Mouse (Mus musculus) liver, embryonic 12.5 days (tissue): Measurements from ENCODE around the gene Clip4. TPM values are rescaled to one million over a fixed set of nuclear protein-coding genes. Genes with fewer than 3 reads are reported as not detected.

Experiments
- ATAC-seq: fragments of 200-750 bp; cut with Nextera tagmentation; 2 replicates; pipeline ENCODE4 v1.8.0; 2017; ENCODE audit warnings: moderate number of reproducible peaks, mild to moderate bottlenecking, moderate library complexity
- H3K27ac ChIP-seq: fragments of 300-500 bp; sonication (generic); 2 replicates; pipeline ENCODE4 v1.5.1; 2016; ENCODE audit warnings: mild to moderate bottlenecking
- H3K27me3 ChIP-seq: fragments of 300-500 bp; sonication (generic); replicated peaks from 2 replicates; pipeline ENCODE4 v1.6.1; 2016; ENCODE audit warnings: mild to moderate bottlenecking, moderate library complexity
- H3K36me3 ChIP-seq: fragments of 300-500 bp; sonication (generic); 2 replicates; pipeline ENCODE4 v1.6.1; 2016; ENCODE audit warnings: mild to moderate bottlenecking, moderate library complexity
- H3K4me1 ChIP-seq: fragments of 300-500 bp; sonication (generic); 2 replicates; pipeline ENCODE4 v1.6.1; 2016
- H3K4me2 ChIP-seq: fragments of 300-500 bp; sonication (generic); 2 replicates; pipeline ENCODE4 v1.6.1; 2016; ENCODE audit warnings: mild to moderate bottlenecking, moderate library complexity
- H3K4me3 ChIP-seq: fragments of 300-500 bp; sonication (generic); 2 replicates; pipeline ENCODE4 v1.5.1; 2016; ENCODE audit warnings: mild to moderate bottlenecking, moderate library complexity
- H3K9ac ChIP-seq: fragments of 300-500 bp; sonication (generic); 2 replicates; pipeline ENCODE4 v1.6.1; 2016; ENCODE audit warnings: mild to moderate bottlenecking, moderate library complexity
- H3K9me3 ChIP-seq: fragments of 300-500 bp; sonication (generic); replicated peaks from 2 replicates; pipeline ENCODE4 v1.6.1; 2016; ENCODE audit warnings: mild to moderate bottlenecking, moderate library complexity
- WGBS: fragments of 180-500 bp; shearing (Covaris S2); methylation state at CpG from one replicate; pipeline ENCODE4 v1.1.7; 2016; ENCODE audit not compliant: insufficient replicate concordance; 5-methylcytosine and 5-hydroxymethylcytosine counted together
- polyA plus RNA-seq: library from polyadenylated mRNA; unstranded; fragments of >200 nt; fragmentation: Nextera tagmentation; extraction: Ambion mirVana; gene quantifications from 2 replicates; pipeline ENCODE4 v1.2.1, GENCODE M21; 2016

Gene Clip4
- polyA plus RNA-seq, 1 experiment from 2014 or later, result 0.35 TPM

DNA sequence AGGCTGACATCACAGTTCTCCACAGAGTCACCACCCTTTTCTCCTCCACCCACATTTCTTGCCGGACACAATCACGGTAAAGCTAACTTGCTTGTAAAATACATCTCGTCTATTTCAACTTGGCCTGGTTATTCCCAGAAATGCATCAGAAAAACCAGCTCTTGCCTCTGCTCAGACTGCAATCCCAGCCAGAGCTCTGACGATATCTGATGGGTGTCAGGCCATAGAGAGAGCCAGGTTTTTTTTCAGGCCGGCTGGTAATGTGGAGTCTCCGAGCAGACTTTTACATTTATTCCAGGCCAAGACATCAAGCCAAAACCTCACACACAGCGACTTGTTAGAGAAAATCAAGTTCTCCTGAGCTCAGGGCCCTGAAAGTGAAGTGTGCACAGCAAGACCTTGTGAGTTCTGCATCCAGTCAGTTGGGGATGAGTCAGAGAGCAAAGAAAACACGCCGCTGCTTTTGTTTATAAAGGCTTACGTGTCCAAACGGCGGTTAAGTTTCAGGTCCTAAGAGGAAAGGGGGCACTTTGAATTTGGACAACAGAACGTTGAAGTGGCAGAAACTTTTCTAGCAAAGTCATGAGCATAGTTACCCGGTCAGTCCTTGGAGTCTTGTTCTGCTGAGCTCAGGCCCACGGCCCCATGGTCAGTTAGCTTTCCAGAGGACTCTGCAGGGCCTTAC is 27.4 kb downstream of the Clip4 start:
- no peak overlapping the region for H3K27ac ChIP-seq

DNA sequence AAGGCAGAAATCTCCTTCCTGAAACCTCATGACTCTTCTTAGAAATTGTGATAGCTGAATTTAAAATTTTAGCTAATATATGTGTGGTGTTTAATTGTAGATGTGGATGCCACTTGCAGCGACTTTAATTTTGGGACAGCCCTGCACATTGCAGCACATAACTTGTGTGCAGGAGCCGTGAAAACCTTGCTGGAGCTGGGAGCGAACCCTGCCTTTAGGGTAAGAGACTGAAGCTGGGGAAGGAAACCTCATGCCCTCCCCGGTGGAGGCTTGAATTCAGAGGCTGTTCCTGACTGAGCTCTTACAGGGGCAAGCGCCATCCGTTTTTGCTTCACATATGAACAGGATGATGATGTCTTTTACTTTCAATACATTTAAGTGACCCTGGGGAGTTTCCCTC is 35.2 kb downstream of the Clip4 start:
- 73% methylated on average over 6 of the region's 6 CpGs for WGBS
- 0 out of 2 replicates have a peak, but pooled peaks cover 4% of the 10 kb centered on the region for H3K9me3 ChIP-seq
- H3K4me1 ChIP-seq, result no peaks in the 10 kb centered on the region
- no peak overlapping the region for H3K27ac ChIP-seq
- ATAC-seq, result no peak
- H3K4me2 ChIP-seq, result no peak overlapping the region
- no peaks in the 10 kb centered on the region for H3K27me3 ChIP-seq
- H3K4me3 ChIP-seq, result no peak overlapping the region
- H3K36me3 ChIP-seq, result no peaks in the 10 kb centered on the region
- H3K9ac ChIP-seq, result no peak overlapping the region

More for the DNA sequence above, 27.4 kb downstream of the Clip4 start:
- Histone ChIP-seq H3K4me1 (no peaks in the 10 kb centered on the region), H3K4me3 (no peak overlapping the region), H3K9me3 (no peaks in the 10 kb centered on the region), H3K9ac (no peak overlapping the region), H3K4me2 (no peak overlapping the region), H3K36me3 (no peaks in the 10 kb centered on the region), H3K27me3 (no peaks in the 10 kb centered on the region)
- no peak for ATAC-seq
- WGBS, result 77% methylated on average over 15 of the region's 15 CpGs

DNA sequence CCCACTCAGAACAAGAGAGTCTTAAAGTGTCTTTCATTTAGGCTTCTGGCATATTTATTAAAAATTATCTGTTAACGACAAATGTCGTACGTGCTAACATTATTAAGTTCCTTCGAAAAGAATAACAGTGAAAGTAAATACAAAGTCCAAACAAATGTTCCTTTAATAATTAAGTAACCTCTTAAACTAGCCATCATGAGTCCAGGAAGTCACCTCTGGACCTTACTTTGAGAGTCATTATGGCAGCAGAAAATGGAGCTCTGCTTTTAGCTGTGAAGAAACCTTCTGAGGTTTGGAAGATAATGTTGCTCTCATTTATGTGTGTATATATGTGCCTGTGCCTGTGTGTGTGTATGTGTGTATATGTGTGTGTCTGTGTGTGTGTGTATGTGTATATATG is 35.6 kb downstream of the Clip4 start:
- 0 out of 2 replicates have a peak, but pooled peaks cover 4% of the 10 kb centered on the region for H3K9me3 ChIP-seq
- no peak overlapping the region for H3K4me3 ChIP-seq
- H3K27me3 ChIP-seq, result no peaks in the 10 kb centered on the region
- no peaks in the 10 kb centered on the region for H3K36me3 ChIP-seq
- no peaks in the 10 kb centered on the region for H3K4me1 ChIP-seq
- 78% methylated on average over 4 of the region's 4 CpGs for WGBS
- no peak overlapping the region for H3K4me2 ChIP-seq
- ATAC-seq, result no peak
- no peak overlapping the region for H3K27ac ChIP-seq
- no peak overlapping the region for H3K9ac ChIP-seq

DNA sequence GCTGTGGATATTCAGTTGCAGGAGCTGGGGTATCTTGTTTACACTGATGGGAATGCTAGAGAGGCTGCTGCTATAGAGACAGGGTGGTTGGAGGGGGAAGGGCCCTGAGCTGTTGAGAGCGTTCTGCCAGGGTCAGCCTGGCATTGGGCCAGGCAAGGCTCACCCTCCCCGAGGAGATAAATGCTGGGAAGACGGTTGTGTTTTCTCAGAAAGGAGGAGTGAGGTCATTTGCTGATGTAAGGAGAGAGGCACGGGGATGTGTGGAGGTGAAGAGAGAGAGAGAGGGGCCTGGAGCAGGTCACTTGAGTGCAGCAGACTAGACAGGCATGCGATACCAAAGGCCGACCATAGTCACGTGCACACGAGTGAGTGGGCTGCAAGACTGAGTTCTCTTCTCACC is 42.8 kb downstream of the Clip4 start:
- Histone ChIP-seq H3K4me3 (no peak overlapping the region), H3K9ac (no peak overlapping the region), H3K27ac (no peak overlapping the region), H3K4me1 (no peaks in the 10 kb centered on the region), H3K36me3 (no peaks in the 10 kb centered on the region), H3K4me2 (no peak overlapping the region), H3K9me3 (no peaks in the 10 kb centered on the region), H3K27me3 (no peaks in the 10 kb centered on the region)
- 62% methylated on average over 8 of the region's 8 CpGs for WGBS
- ATAC-seq, result no peak

DNA sequence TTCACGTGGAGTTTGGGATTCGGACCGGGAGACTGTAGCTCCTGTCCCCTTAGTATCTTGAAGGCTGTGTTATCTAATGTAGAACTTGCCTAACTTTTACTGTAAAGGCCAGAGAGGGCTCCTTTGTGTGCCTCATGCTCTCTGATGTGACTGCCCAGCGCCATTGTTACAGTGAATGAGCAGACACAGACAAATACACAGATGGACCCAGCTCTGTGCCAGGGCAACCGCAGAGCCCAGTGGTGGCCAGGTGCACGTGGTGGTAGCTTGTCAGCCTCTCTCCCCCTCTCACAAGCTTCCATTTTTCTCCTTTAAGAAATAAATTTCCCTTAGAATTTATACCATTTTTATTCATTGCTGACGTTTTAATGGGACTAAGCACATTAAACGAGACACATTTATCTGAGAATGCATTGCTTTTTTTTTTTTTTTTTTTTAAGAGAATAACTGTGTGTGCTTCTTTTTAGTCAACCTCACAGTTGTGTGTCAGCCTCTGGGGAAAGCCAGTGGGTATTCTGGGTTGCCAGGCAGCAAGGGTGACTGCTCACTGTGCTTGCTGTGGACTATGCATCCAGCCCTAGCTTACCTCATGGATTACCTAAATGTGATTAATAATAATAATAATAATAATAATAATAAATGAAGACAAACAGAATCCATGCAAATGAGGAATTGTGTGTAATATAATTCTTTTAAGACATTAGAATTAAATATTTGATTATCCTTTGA is 48.0 kb downstream of the Clip4 start:
- no peak overlapping the region for H3K4me2 ChIP-seq
- 71% methylated on average over 8 of the region's 8 CpGs for whole genome bisulfite sequencing
- no peaks in the 10 kb centered on the region for H3K36me3 ChIP-seq
- no peak overlapping the region for H3K4me3 ChIP-seq
- H3K9ac ChIP-seq, result no peak overlapping the region
- no peak overlapping the region for H3K27ac ChIP-seq
- no peaks in the 10 kb centered on the region for H3K9me3 ChIP-seq
- H3K27me3 ChIP-seq, result no peaks in the 10 kb centered on the region
- H3K4me1 ChIP-seq, result no peaks in the 10 kb centered on the region
- no peak for ATAC-seq

DNA sequence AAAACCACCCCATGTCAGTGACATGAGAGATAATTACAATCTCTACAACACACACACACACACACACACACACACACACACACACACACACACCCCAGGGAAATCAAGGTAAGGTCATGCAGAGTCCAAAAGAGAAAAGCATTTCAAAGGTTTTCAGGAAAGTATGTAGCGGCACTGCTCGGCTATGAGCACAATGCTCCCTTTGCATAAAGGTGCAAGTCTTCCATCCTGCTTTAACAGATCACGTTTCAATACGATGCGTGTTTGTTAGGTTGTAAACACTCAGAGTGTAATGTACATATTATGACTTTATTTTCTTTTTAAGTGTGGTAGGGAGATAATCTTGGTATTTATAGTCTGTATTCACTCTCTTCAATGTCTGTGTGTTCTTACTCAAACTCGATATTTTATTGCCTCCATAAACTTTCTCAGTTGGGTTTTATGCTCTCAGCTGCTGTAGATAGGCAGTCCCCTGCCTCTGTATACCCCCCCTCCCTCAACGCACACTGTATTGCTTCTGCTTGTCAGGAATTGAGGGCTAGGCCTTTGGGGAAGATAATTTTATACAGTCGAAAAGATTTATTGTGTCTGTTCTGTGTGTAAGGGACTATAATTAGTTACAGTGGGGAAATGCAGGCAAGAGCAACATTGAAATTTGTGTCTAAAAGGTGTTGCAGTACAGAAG is 55.5 kb downstream of the Clip4 start:
- H3K4me1 ChIP-seq, result peaks cover 8% of the 10 kb centered on the region
- H3K27ac ChIP-seq, result no peak overlapping the region
- H3K9ac ChIP-seq, result no peak overlapping the region
- no peak overlapping the region for H3K4me2 ChIP-seq
- WGBS, result 78% methylated on average over 8 of the region's 8 CpGs
- no peak for ATAC-seq
- no peaks in the 10 kb centered on the region for H3K9me3 ChIP-seq
- H3K4me3 ChIP-seq, result no peak overlapping the region
- no peaks in the 10 kb centered on the region for H3K36me3 ChIP-seq
- no peaks in the 10 kb centered on the region for H3K27me3 ChIP-seq

DNA sequence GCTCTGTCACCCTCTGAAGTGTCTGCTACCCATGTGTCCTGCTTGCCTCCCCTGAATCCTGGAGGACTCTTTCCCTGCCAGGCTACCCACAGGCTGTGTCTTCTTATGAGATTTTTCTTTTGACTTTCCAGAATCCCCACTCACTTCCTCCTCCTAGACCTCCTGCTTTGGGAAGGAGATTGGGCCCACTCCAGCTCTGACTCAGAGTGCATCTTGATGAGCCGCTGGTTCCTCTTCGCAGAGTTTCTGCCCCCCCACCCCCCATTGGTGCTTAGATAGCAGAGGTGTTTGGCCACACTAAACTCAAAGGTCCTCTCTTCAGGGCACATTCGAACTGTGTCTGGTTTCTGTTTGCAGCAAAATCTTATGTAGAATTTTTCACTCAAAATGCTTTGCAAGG is 58.3 kb downstream of the Clip4 start:
- Histone ChIP-seq H3K9ac (no peak overlapping the region), H3K4me3 (no peak overlapping the region), H3K36me3 (no peaks in the 10 kb centered on the region), H3K4me1 (peaks cover 8% of the 10 kb centered on the region), H3K27me3 (no peaks in the 10 kb centered on the region), H3K9me3 (no peaks in the 10 kb centered on the region), H3K27ac (no peak overlapping the region), H3K4me2 (no peak overlapping the region)
- no peak for ATAC-seq
- 47% methylated on average over 3 of the region's 3 CpGs for WGBS

DNA sequence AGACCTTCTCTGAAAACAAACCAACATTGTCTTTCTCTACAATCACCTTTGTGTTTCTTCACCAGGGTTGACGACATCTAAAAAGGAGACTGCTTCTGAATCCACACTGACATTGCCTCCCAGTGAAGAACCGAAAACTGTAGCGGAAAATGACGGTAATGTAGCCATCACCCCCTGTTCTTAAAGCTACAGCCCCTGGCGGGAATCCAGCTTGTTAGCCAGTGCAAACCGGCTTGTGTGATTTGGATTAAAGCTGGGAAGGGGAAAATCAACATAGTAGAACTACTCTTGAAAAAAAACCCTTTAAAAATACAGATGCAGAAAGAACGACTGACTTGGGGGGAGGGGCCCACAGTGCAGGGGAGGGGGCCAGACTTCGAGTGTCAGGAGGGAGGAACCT is 59.4 kb downstream of the Clip4 start:
- H3K27ac ChIP-seq, result no peak overlapping the region
- no peaks in the 10 kb centered on the region for H3K36me3 ChIP-seq
- no peak overlapping the region for H3K4me2 ChIP-seq
- no peak for ATAC-seq
- WGBS, result 52% methylated on average over 8 of the region's 8 CpGs
- H3K4me3 ChIP-seq, result no peak overlapping the region
- no peak overlapping the region for H3K9ac ChIP-seq
- H3K4me1 ChIP-seq, result peaks cover 8% of the 10 kb centered on the region
- no peaks in the 10 kb centered on the region for H3K9me3 ChIP-seq
- no peaks in the 10 kb centered on the region for H3K27me3 ChIP-seq

DNA sequence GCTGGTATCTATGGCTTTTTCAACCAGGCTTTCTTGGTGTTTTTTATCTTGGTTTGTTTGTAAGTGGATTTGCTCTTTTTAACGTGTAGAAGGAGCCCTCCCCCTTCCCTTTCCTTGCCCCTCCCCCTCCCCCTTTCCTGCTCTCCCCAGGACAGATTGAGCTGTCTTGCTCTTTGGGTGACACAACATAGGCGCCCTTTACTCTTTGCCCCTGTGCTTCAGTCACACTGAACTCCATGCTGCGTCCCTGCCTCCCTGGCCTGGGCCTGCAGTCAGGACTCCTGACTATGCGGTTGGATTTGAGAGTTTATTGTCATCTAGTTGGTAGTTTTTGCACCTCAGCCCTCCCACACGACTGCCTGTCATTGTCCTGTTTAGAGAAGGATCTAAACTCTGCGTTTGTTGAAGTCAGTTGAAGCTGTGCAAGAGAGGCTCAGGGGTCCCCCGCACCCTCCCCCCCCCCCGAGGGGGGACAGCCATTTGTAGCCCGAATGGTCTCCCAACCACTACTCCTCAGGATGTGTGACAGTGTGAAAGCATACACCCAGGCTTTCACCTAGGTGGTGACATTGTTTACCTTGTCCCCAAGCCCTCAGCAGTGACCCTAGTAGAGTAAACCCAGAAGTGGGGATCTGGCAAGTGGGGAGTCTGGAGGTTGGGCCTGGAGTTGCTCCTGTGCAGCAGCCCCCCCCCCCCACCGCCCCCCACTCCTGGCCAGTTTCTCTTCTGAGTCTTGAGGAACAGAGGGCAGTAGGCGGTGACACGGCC is 60.6 kb downstream of the Clip4 start:
- Histone ChIP-seq H3K4me1 (peaks cover 8% of the 10 kb centered on the region), H3K4me3 (no peak overlapping the region), H3K27me3 (no peaks in the 10 kb centered on the region), H3K36me3 (no peaks in the 10 kb centered on the region), H3K9ac (no peak overlapping the region), H3K4me2 (peak overlapping the region; percentile 7; the same call in 1 of the 2 replicates), H3K27ac (no peak overlapping the region), H3K9me3 (no peaks in the 10 kb centered on the region)
- WGBS, result 37% methylated on average over 12 of the region's 12 CpGs
- ATAC-seq, result peak; percentile 40; the same call in 1 of the 2 replicates

DNA sequence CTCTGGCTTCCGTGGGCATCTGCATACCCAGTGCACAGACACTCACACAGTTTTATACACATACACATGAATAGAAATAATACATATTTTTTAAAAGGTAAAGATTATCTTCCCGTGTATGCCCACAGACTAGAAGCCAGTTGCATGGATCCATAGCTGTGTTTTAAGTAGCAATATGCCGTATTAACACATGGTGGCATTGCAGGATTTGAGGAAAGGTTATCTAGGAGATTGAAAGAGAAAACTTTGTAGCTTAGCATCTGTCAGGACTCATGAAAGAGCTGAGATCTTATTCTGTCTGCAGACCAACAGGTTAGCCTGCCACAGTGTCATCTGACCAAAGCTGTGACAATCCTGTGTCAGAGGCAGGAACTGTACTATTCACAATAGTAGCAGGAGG is 63.7 kb downstream of the Clip4 start:
- Histone ChIP-seq H3K4me2 (no peak overlapping the region), H3K4me1 (peaks cover 8% of the 10 kb centered on the region), H3K4me3 (no peak overlapping the region), H3K27me3 (no peaks in the 10 kb centered on the region), H3K9me3 (no peaks in the 10 kb centered on the region), H3K9ac (no peak overlapping the region), H3K27ac (no peak overlapping the region), H3K36me3 (no peaks in the 10 kb centered on the region)
- no peak for ATAC-seq
- WGBS, result 63% methylated on average over 3 of the region's 3 CpGs

DNA sequence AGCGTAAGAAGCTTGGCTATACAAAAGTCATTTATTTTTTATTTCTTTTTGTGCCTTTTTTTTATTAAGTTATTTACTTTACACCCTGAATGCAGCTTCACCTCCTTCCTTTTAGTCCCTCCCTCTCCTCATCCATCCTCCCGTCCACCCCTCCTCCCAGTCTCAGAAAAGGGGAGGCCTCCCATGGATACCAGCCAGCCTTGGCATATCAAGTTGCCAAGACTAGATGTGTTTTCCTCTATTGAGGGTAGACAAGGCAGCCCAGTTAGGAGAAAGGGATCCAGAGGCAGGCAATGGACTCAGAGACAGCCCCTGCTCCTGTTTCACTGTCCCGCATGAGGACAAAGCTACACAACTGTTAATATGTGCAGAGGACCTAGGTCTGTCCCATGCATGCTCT is 93.9 kb downstream of the Clip4 start:
- ATAC-seq, result no peak
- Histone ChIP-seq H3K4me2 (no peak overlapping the region), H3K27me3 (no peaks in the 10 kb centered on the region), H3K4me1 (no peaks in the 10 kb centered on the region), H3K9me3 (peaks cover 3% of the 10 kb centered on the region; the same call in 1 of the 2 replicates), H3K9ac (no peak overlapping the region), H3K4me3 (no peak overlapping the region), H3K27ac (no peak overlapping the region), H3K36me3 (no peaks in the 10 kb centered on the region)
- 70% methylated on average over 3 of the region's 3 CpGs for WGBS
